10 mouse cellular contexts compared by ENCODE assay signal in the genomic region with DNA sequence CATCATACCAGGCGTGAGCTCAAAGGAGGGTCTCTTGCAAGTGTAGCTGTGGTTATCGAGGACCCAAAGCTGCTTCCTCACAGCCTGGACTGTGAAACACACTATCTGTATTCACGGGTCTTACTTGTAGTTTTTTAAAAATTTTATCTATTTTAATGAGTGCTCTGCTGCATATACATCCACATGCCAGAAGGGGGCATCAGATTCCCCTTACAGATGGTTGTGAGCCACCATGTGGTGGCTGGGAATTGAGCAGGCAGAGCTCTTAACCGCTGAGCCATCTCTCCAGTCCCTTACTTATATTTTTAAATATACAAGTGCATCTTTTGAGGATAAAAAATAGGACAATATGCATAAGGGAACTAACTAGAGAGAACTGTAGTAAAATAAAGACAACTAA. TPM values are rescaled to one million over a fixed set of nuclear protein-coding genes. Genes with fewer than 3 reads are reported as not detected.
DNase-seq lines count a peak whose midpoint lies in the region; ATAC-seq and TF ChIP-seq lines count a peak whose summit lies in the region.
"Had no signal": no experiment of that assay in that cellular context is flagged by ENCODE, and none has a peak within 500 bp of the region (broad histone marks: within the 10 kb centered on the region; RNA-seq: fewer than 3 reads in every experiment).

No protein-coding gene starts in this region.

- TF ChIP-seq EP300 in liver, embryonic 14.5 days (IDR thresholded peaks at IDR 0.05; ENCODE audit: low read depth) = no peak

- DNase-seq in heart, postnatal 14 days = peak; percentile 19 to 46
- peak; percentile 24 for DNase-seq in urinary bladder, postnatal 14 days (ENCODE audit: low spot score)
- no peak for DNase-seq in urinary bladder, adult 2 months (ENCODE audit: low spot score)
- DNase-seq in cerebellum, postnatal 10 days = peak; percentile 56 to 60
- peak in 2 of 3 experiments; percentile 49 to 51 for DNase-seq in liver, embryonic 14.5 days (ENCODE audit: low read depth in 3 of 3, low spot score in 3 of 3)
- peak; percentile 55 to 71 for DNase-seq in spleen, postnatal 4 days (ENCODE audit: low spot score in 2 of 2)
- DNase-seq in urinary bladder, postnatal 10 days (ENCODE audit: low spot score) = no peak

- H3K27me3 ChIP-seq in heart, embryonic 12.5 days (replicated peaks) = no peaks in the 10 kb centered on the region
- no peaks in the 10 kb centered on the region for H3K27me3 ChIP-seq in liver, embryonic 14.5 days (ENCODE audit: control insufficient read depth, insufficient read depth, low read length)
- H3K27me3 ChIP-seq: embryonic facial prominence, embryonic 13.5 days; liver, embryonic 15.5 days had no signal

- peaks cover 82% of the 10 kb centered on the region for H3K36me3 ChIP-seq in heart, embryonic 12.5 days
- peaks cover 50% of the 10 kb centered on the region for H3K36me3 ChIP-seq in liver, embryonic 14.5 days (replicated peaks; ENCODE audit: control insufficient read depth, insufficient read depth, low read depth)

- peaks cover 21% of the 10 kb centered on the region for H3K4me1 ChIP-seq in heart, embryonic 12.5 days (replicated peaks)
- H3K4me1 ChIP-seq in liver, embryonic 14.5 days (replicated peaks; ENCODE audit: control insufficient read depth in 2 of 2, insufficient read depth in 2 of 2, low read length in 1 of 2) = no peaks in the 10 kb centered on the region

- no peaks in the 10 kb centered on the region for H3K9me3 ChIP-seq in heart, embryonic 12.5 days (replicated peaks)
- H3K9me3 ChIP-seq in liver, embryonic 14.5 days (ENCODE audit: control insufficient read depth, low read length) = no peaks in the 10 kb centered on the region
- H3K9me3 ChIP-seq: embryonic facial prominence, embryonic 13.5 days; liver, embryonic 15.5 days had no signal

- no peak for ATAC-seq in heart, embryonic 12.5 days (ENCODE audit: insufficient number of reproducible peaks, low FRiP score)
- ATAC-seq in liver, embryonic 14.5 days (ENCODE audit: insufficient read depth) = no peak

- no peak overlapping the region for H3K27ac ChIP-seq in heart, embryonic 12.5 days (ENCODE audit: poor library complexity, severe bottlenecking)
- no peak overlapping the region for H3K27ac ChIP-seq in liver, embryonic 14.5 days
- H3K27ac ChIP-seq: embryonic facial prominence, embryonic 13.5 days; liver, embryonic 15.5 days had no signal

- no peak overlapping the region for H3K4me3 ChIP-seq in heart, embryonic 12.5 days
- H3K4me3 ChIP-seq in liver, embryonic 14.5 days (ENCODE audit: insufficient read depth in 1 of 2, low read depth in 2 of 2, low read length in 2 of 2) = no peak overlapping the region
- H3K4me3 ChIP-seq: embryonic facial prominence, embryonic 13.5 days; liver, embryonic 15.5 days had no signal

- intact Hi-C loops in heart, postnatal 14 days (cut with DNase I) = loop anchor here (2.0 to 5.0 kb wide), 3 partner anchors 27 to 183 kb away; no protein-coding TSS in a partner anchor

- WGBS in heart, embryonic 12.5 days = 72% methylated on average over 4 of the region's 4 CpGs
- 46% methylated on average over 4 of the region's 4 CpGs for WGBS in liver, embryonic 14.5 days (ENCODE audit: insufficient replicate concordance)

- no peak overlapping the region for H3K9ac ChIP-seq in heart, embryonic 12.5 days
- no peak overlapping the region for H3K9ac ChIP-seq in liver, embryonic 14.5 days (replicated peaks)
- H3K9ac ChIP-seq: embryonic facial prominence, embryonic 13.5 days; liver, embryonic 15.5 days had no signal

- no peak overlapping the region for H3K4me2 ChIP-seq in heart, embryonic 12.5 days
- no peak overlapping the region for H3K4me2 ChIP-seq in liver, embryonic 14.5 days (ENCODE audit: low read depth)
- H3K4me2 ChIP-seq: embryonic facial prominence, embryonic 13.5 days; liver, embryonic 15.5 days had no signal

- TF ChIP-seq CTCF in liver, embryonic 14.5 days (IDR thresholded peaks at IDR 0.05; ENCODE audit: low read depth) = peak; percentile 92

RNA-seq across cellular contexts. Expression of a gene that starts 20.1 kb away (rescaled TPM):
- 10 to 100 TPM; 47.6 to 48.8 TPM for total RNA-seq in heart, postnatal 14 days (2021)
- 91.0 and 94.3 TPM in 2 replicates for polyA plus RNA-seq in heart, embryonic 12.5 days (2016; fragmentation: Nextera tagmentation; extraction: Ambion mirVana)
- 81.3 and 97.5 TPM in 2 replicates for polyA plus RNA-seq in urinary bladder, adult 2 months (2012; rRNA removed)
- 24.5 and 31.8 TPM in 2 replicates for polyA plus RNA-seq in liver, embryonic 14.5 days (2012; rRNA removed)
- polyA plus RNA-seq in liver, embryonic 14.5 days (2014; fragmentation: Nextera tagmentation; extraction: Ambion mirVana) = 29.2 and 32.7 TPM in 2 replicates

RNA-seq across cellular contexts. Expression of a gene that starts 36.0 kb away (rescaled TPM):
- total RNA-seq in heart, postnatal 14 days (2021) = 10 to 100 TPM; 59.5 to 62.6 TPM
- 75.8 and 77.5 TPM in 2 replicates for polyA plus RNA-seq in heart, embryonic 12.5 days (2016; fragmentation: Nextera tagmentation; extraction: Ambion mirVana)
- polyA plus RNA-seq in urinary bladder, adult 2 months (2012; rRNA removed) = 37.8 and 41.6 TPM in 2 replicates
- polyA plus RNA-seq in liver, embryonic 14.5 days (2012; rRNA removed) = 22.7 and 30.4 TPM in 2 replicates
- polyA plus RNA-seq in liver, embryonic 14.5 days (2014; fragmentation: Nextera tagmentation; extraction: Ambion mirVana) = 53.9 and 55.3 TPM in 2 replicates

RNA-seq across cellular contexts. Expression of a gene that starts 44.1 kb away (rescaled TPM):
- under 1 TPM; 0.36 to 0.44 TPM for total RNA-seq in heart, postnatal 14 days (2021)
- not detected in 2 replicates for polyA plus RNA-seq in heart, embryonic 12.5 days (2016; fragmentation: Nextera tagmentation; extraction: Ambion mirVana)
- polyA plus RNA-seq in urinary bladder, adult 2 months (2012; rRNA removed) = not detected in 2 replicates
- polyA plus RNA-seq in liver, embryonic 14.5 days (2012; rRNA removed) = 0.23 and 0.32 TPM in 2 replicates
- 0.14 and 0.45 TPM in 2 replicates for polyA plus RNA-seq in liver, embryonic 14.5 days (2014; fragmentation: Nextera tagmentation; extraction: Ambion mirVana)
- polyA plus RNA-seq: embryonic facial prominence, embryonic 13.5 days had no signal

RNA-seq across cellular contexts. Expression of a gene that starts 44.7 kb away (rescaled TPM):
- total RNA-seq in heart, postnatal 14 days (2021) = 100 to 1,000 TPM in 1 of 2 experiments, 10 to 100 TPM in 1; 99.7 to 120 TPM
- 406 and 412 TPM in 2 replicates for polyA plus RNA-seq in heart, embryonic 12.5 days (2016; fragmentation: Nextera tagmentation; extraction: Ambion mirVana)
- polyA plus RNA-seq in urinary bladder, adult 2 months (2012; rRNA removed) = 139 and 169 TPM in 2 replicates
- polyA plus RNA-seq in liver, embryonic 14.5 days (2012; rRNA removed) = 91.1 and 123 TPM in 2 replicates
- 269 and 272 TPM in 2 replicates for polyA plus RNA-seq in liver, embryonic 14.5 days (2014; fragmentation: Nextera tagmentation; extraction: Ambion mirVana)

Comparison
In these comparisons a context has a peak if more than half of its experiments do, and no peak if none do; other contexts are left out.
1. DNase-seq: peak in heart, postnatal 14 days (2 of 2), urinary bladder, postnatal 14 days (single experiment), cerebellum, postnatal 10 days (2 of 2), liver, embryonic 14.5 days (2 of 3) and spleen, postnatal 4 days (2 of 2); none in urinary bladder, adult 2 months (single experiment) and urinary bladder, postnatal 10 days (single experiment).